Mouse (Mus musculus) embryonic fibroblast, embryonic 13.5 days (primary cell): ENCODE data around the gene Ncf1.

Experiments
- CTCF ChIP-seq: IDR thresholded peaks from 2 replicates; pipeline ENCODE4 v1.5.1; 2011; ENCODE audit warnings: mild to moderate bottlenecking, control low read depth, low read length, moderate library complexity, borderline replicate concordance; ENCODE audit not compliant: insufficient read depth
- POLR2A ChIP-seq: IDR thresholded peaks from 2 replicates; pipeline ENCODE4 v1.6.1; 2011; ENCODE audit warnings: low read depth, mild to moderate bottlenecking, control low read depth, low read length, moderate library complexity

DNA sequence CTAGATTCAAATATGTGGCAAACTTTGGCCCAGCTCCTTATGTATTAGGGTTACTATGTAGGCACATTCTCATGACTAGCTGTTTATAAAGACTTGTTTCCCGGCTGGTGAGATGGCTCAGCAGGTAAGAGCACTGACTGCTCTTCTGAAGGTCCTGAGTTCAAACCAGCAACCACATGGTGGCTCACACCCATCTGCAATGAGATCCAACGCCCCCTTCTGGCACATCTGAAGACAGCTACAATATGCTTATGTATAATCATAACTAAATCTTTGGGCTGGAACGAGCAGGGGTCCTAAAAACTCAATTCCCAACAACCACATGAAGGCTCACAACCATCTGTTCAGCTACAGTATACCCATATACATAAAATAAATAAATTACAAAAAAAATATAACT is 24.4 kb upstream of the Ncf1 start:
- TF ChIP-seq POLR2A: no peak
- no peak for TF ChIP-seq CTCF
